9 mouse cellular contexts compared by ENCODE assay signal in genomic region chr17:47921136-47921665, GRCm38 (mm10). TPM values are rescaled to one million over a fixed set of nuclear protein-coding genes. Genes with fewer than 3 reads are reported as not detected.
A peak's percentile ranks its signal among the peaks of the same experiment; 100 is the strongest.
DNase-seq lines count a peak whose midpoint lies in the region; ATAC-seq lines count a peak whose summit lies in the region.
"Had no signal": no experiment of that assay in that cellular context is flagged by ENCODE, and none has a peak within 500 bp of the region (broad histone marks: within the 10 kb centered on the region; RNA-seq: fewer than 3 reads in every experiment).

No protein-coding gene starts in this region.

- H3K36me3 ChIP-seq in liver, embryonic 11.5 days (ENCODE audit: control insufficient read depth, insufficient read depth, low read length): peaks cover 5% of the 10 kb centered on the region; the same call in 1 of the 2 replicates
- no peaks in the 10 kb centered on the region for H3K36me3 ChIP-seq in forebrain, embryonic 15.5 days
- no peaks in the 10 kb centered on the region for H3K36me3 ChIP-seq in liver, embryonic 12.5 days
- no peaks in the 10 kb centered on the region for H3K36me3 ChIP-seq in stomach, embryonic 16.5 days (ENCODE audit: control insufficient read depth, insufficient read depth, low read length)

- intact Hi-C loops in left cerebral cortex, postnatal 4 days (cut with DNase I): no loop called here

- peak overlapping the region; percentile 99 for H3K4me2 ChIP-seq in liver, embryonic 11.5 days
- H3K4me2 ChIP-seq in forebrain, embryonic 15.5 days (replicated peaks): peak overlapping the region; percentile 79
- peak overlapping the region; percentile 98 for H3K4me2 ChIP-seq in liver, embryonic 12.5 days
- peak overlapping the region; percentile 84 for H3K4me2 ChIP-seq in stomach, embryonic 16.5 days (ENCODE audit: low read depth, low read length)

- peaks cover 40% of the 10 kb centered on the region for H3K4me1 ChIP-seq in liver, embryonic 11.5 days (replicated peaks; ENCODE audit: control insufficient read depth, insufficient read depth, low read length)
- H3K4me1 ChIP-seq in forebrain, embryonic 15.5 days: peaks cover 76% of the 10 kb centered on the region
- peaks cover 79% of the 10 kb centered on the region for H3K4me1 ChIP-seq in liver, embryonic 12.5 days
- H3K4me1 ChIP-seq in stomach, embryonic 16.5 days (ENCODE audit: control insufficient read depth, insufficient read depth, low read length): peaks cover 44% of the 10 kb centered on the region

- no peaks in the 10 kb centered on the region for H3K9me3 ChIP-seq in liver, embryonic 11.5 days (ENCODE audit: control insufficient read depth, low read length)
- H3K9me3 ChIP-seq in forebrain, embryonic 15.5 days: no peaks in the 10 kb centered on the region
- H3K9me3 ChIP-seq in liver, embryonic 12.5 days (replicated peaks): no peaks in the 10 kb centered on the region
- no peaks in the 10 kb centered on the region for H3K9me3 ChIP-seq in stomach, embryonic 16.5 days (replicated peaks; ENCODE audit: control insufficient read depth, low read length)

- H3K27me3 ChIP-seq in liver, embryonic 11.5 days (replicated peaks; ENCODE audit: control insufficient read depth, insufficient read depth, low read length): peaks cover 25% of the 10 kb centered on the region
- H3K27me3 ChIP-seq in forebrain, embryonic 15.5 days: peaks cover 17% of the 10 kb centered on the region; the same call in 1 of the 2 replicates
- peaks cover 56% of the 10 kb centered on the region for H3K27me3 ChIP-seq in liver, embryonic 12.5 days (replicated peaks)
- H3K27me3 ChIP-seq in stomach, embryonic 16.5 days (ENCODE audit: control insufficient read depth, insufficient read depth, low read length): no peaks in the 10 kb centered on the region

- H3K4me3 ChIP-seq in liver, embryonic 11.5 days (ENCODE audit: low read depth, low read length): peak overlapping the region; percentile 94
- peak overlapping the region; percentile 76 for H3K4me3 ChIP-seq in forebrain, embryonic 15.5 days
- peak overlapping the region; percentile 79 for H3K4me3 ChIP-seq in liver, embryonic 12.5 days
- peak overlapping the region; percentile 98 for H3K4me3 ChIP-seq in stomach, embryonic 16.5 days (replicated peaks; ENCODE audit: low read length)
- H3K4me3 ChIP-seq: left cerebral cortex, adult 2 months had no signal

- H3K27ac ChIP-seq in liver, embryonic 11.5 days (ENCODE audit: low read depth, low read length): no peak overlapping the region
- no peak overlapping the region for H3K27ac ChIP-seq in forebrain, embryonic 15.5 days (replicated peaks)
- H3K27ac ChIP-seq in liver, embryonic 12.5 days: no peak overlapping the region
- H3K27ac ChIP-seq in stomach, embryonic 16.5 days (ENCODE audit: low read length): peak overlapping the region; percentile 60; the same call in 1 of the 2 replicates
- H3K27ac ChIP-seq: left cerebral cortex, adult 2 months had no signal

- 49% methylated on average over 4 of the region's 4 CpGs for WGBS in liver, embryonic 11.5 days
- 42% methylated on average over 4 of the region's 4 CpGs for WGBS in forebrain, embryonic 15.5 days
- WGBS in liver, embryonic 12.5 days (ENCODE audit: insufficient replicate concordance): 39% methylated on average over 4 of the region's 4 CpGs
- 49% methylated on average over 4 of the region's 4 CpGs for WGBS in stomach, embryonic 16.5 days

- H3K9ac ChIP-seq in liver, embryonic 11.5 days (ENCODE audit: low read depth, low read length): peak overlapping the region; percentile 91
- H3K9ac ChIP-seq in forebrain, embryonic 15.5 days (replicated peaks): peak overlapping the region; percentile 69
- no peak overlapping the region for H3K9ac ChIP-seq in liver, embryonic 12.5 days
- H3K9ac ChIP-seq in stomach, embryonic 16.5 days (ENCODE audit: low read length): peak overlapping the region; percentile 99; the same call in 1 of the 2 replicates

- DNase-seq in liver, embryonic 11.5 days (ENCODE audit: low spot score): no peak
- DNase-seq in liver: no peak
- DNase-seq in urinary bladder, postnatal 10 days (ENCODE audit: low spot score): no peak
- DNase-seq in left cerebral cortex, postnatal 4 days: no peak

- no peak for ATAC-seq in liver, embryonic 11.5 days (replicated peaks; ENCODE audit: low FRiP score)
- no peak for ATAC-seq in forebrain, embryonic 15.5 days (replicated peaks)
- no peak for ATAC-seq in liver, embryonic 12.5 days
- no peak for ATAC-seq in stomach, embryonic 16.5 days (ENCODE audit: insufficient read depth, low FRiP score)
- ATAC-seq in activated CD4-positive, CD25-positive, alpha-beta regulatory T cell, adult 4 months: no peak

RNA-seq across cellular contexts. Expression of gene Foxp4, which starts 3.2 kb away (rescaled TPM):
- 21.3 and 21.6 TPM in 2 replicates for polyA plus RNA-seq in liver, embryonic 11.5 days (2014; fragmentation: Nextera tagmentation; extraction: Ambion mirVana)
- 33.2 and 37.3 TPM in 2 replicates for polyA plus RNA-seq in forebrain, embryonic 15.5 days (2015; fragmentation: Nextera tagmentation; extraction: Ambion mirVana)
- 13.7 and 13.9 TPM in 2 replicates for polyA plus RNA-seq in liver, embryonic 12.5 days (2016; fragmentation: Nextera tagmentation; extraction: Ambion mirVana)
- 10.5 and 13.9 TPM in 2 replicates for polyA plus RNA-seq in stomach, embryonic 16.5 days (2015; fragmentation: Nextera tagmentation; extraction: Ambion mirVana)
- polyA plus RNA-seq in activated CD4-positive, CD25-positive, alpha-beta regulatory T cell, adult 4 months (2017; shearing (Covaris generic)): 1 to 10 TPM; 3.8 to 4.6 TPM
- total RNA-seq in left cerebral cortex, postnatal 4 days (2021): 10 to 100 TPM; 78.3 to 89.0 TPM
